Mouse (Mus musculus) forebrain, embryonic 13.5 days (tissue): ENCODE measurements around the gene Nenf. TPM values are rescaled to one million over a fixed set of nuclear protein-coding genes. Genes with fewer than 3 reads are reported as not detected.

ENCODE experiments used
- ATAC-seq: fragments of 200-750 bp; cut with Nextera tagmentation; 2 replicates; pipeline ENCODE4 v1.8.0; 2017
- H3K27ac ChIP-seq: fragments of 300-500 bp; sonication (generic); 2 replicates; pipeline ENCODE4 v1.5.1; 2015; ENCODE audit warnings: inconsistent platforms, mild to moderate bottlenecking, moderate library complexity
- H3K27me3 ChIP-seq: fragments of 300-500 bp; sonication (generic); 2 replicates; pipeline ENCODE4 v1.6.1; 2015; ENCODE audit warnings: mild to moderate bottlenecking, inconsistent platforms
- H3K36me3 ChIP-seq: fragments of 300-500 bp; sonication (generic); 2 replicates; pipeline ENCODE4 v1.6.1; 2015; ENCODE audit warnings: mild to moderate bottlenecking, inconsistent platforms; ENCODE audit not compliant: poor library complexity, severe bottlenecking
- H3K4me1 ChIP-seq: fragments of 300-500 bp; sonication (generic); 2 replicates; pipeline ENCODE4 v1.6.1; 2015; ENCODE audit warnings: inconsistent platforms
- H3K4me2 ChIP-seq: fragments of 300-500 bp; sonication (generic); 2 replicates; pipeline ENCODE4 v1.6.1; 2015; ENCODE audit warnings: inconsistent platforms, mild to moderate bottlenecking, moderate library complexity
- H3K4me3 ChIP-seq: fragments of 300-500 bp; sonication (generic); 2 replicates; pipeline ENCODE4 v1.5.1; 2015; ENCODE audit warnings: mild to moderate bottlenecking, inconsistent platforms
- H3K9ac ChIP-seq: fragments of 300-500 bp; sonication (generic); 2 replicates; pipeline ENCODE4 v1.6.1; 2015; ENCODE audit warnings: mild to moderate bottlenecking, inconsistent platforms
- H3K9me3 ChIP-seq: fragments of 300-500 bp; sonication (generic); replicated peaks from 2 replicates; pipeline ENCODE4 v1.6.1; 2016; ENCODE audit warnings: inconsistent platforms
- WGBS: fragments of 180-500 bp; shearing (Covaris S2); methylation state at CpG from one replicate; pipeline ENCODE4 v1.1.7; 2015; 5-methylcytosine and 5-hydroxymethylcytosine counted together
- polyA plus RNA-seq: library from polyadenylated mRNA; unstranded; fragments of >200 nt; fragmentation: Nextera tagmentation; extraction: Ambion mirVana; gene quantifications from 2 replicates; pipeline ENCODE4 v1.2.1, GENCODE M21; 2015

Nenf gene
- polyA plus RNA-seq, 1 experiment from 2014 or later: 69.3 TPM

GRCm38 (mm10) chr1:191313926-191314325 is 4.1 kb downstream of the Nenf start:
- H3K9ac ChIP-seq: no peak overlapping the region
- no peak overlapping the region for H3K4me3 ChIP-seq
- no peaks in the 10 kb centered on the region for H3K36me3 ChIP-seq
- no peak overlapping the region for H3K27ac ChIP-seq
- no peak overlapping the region for H3K4me2 ChIP-seq
- peaks cover 12% of the 10 kb centered on the region for H3K4me1 ChIP-seq
- no peak for ATAC-seq
- 82% methylated on average over 4 of the region's 4 CpGs for WGBS
- H3K27me3 ChIP-seq: 0 out of 2 replicates have a peak, but pooled peaks cover 3% of the 10 kb centered on the region
- no peaks in the 10 kb centered on the region for H3K9me3 ChIP-seq

- Histone ChIP-seq H3K9ac (no peak overlapping the region), H3K4me1 (peaks cover 12% of the 10 kb centered on the region), H3K9me3 (no peaks in the 10 kb centered on the region), H3K4me3 (no peak overlapping the region), H3K4me2 (peak overlapping the region; percentile 63), H3K27me3 (0 out of 2 replicates have a peak, but pooled peaks cover 3% of the 10 kb centered on the region), H3K27ac (no peak overlapping the region), H3K36me3 (peaks cover 2% of the 10 kb centered on the region; the same call in 1 of the 2 replicates)
- no peak for ATAC-seq
- whole genome bisulfite sequencing: 75% methylated on average over 6 of the region's 6 CpGs
These were observed 4.8 kb downstream of the Nenf start for GRCm38 (mm10) chr1:191313158-191313557.

- Histone ChIP-seq H3K9me3 (no peaks in the 10 kb centered on the region), H3K27me3 (0 out of 2 replicates have a peak, but pooled peaks cover 3% of the 10 kb centered on the region), H3K4me3 (peak overlapping the region; percentile 49), H3K36me3 (peaks cover 6% of the 10 kb centered on the region; the same call in 1 of the 2 replicates), H3K9ac (peak overlapping the region; percentile 62), H3K4me2 (peak overlapping the region; percentile 63), H3K27ac (no peak overlapping the region), H3K4me1 (peaks cover 9% of the 10 kb centered on the region)
- peak; percentile 89 for ATAC-seq
- under 1% methylated on average over 14 of the region's 14 CpGs for WGBS
These were observed 5.5 kb downstream of the Nenf start for GRCm38 (mm10) chr1:191312513-191312941.

- Histone ChIP-seq H3K27ac (no peak overlapping the region), H3K4me2 (no peak overlapping the region), H3K9ac (no peak overlapping the region), H3K36me3 (peaks cover 9% of the 10 kb centered on the region; the same call in 1 of the 2 replicates), H3K27me3 (0 out of 2 replicates have a peak, but pooled peaks cover 3% of the 10 kb centered on the region), H3K9me3 (no peaks in the 10 kb centered on the region), H3K4me1 (0 out of 2 replicates have a peak, but pooled peaks cover 3% of the 10 kb centered on the region), H3K4me3 (no peak overlapping the region)
- no peak for ATAC-seq
- WGBS: 81% methylated on average over 4 of the region's 4 CpGs
These were observed 6.6 kb downstream of the Nenf start for GRCm38 (mm10) chr1:191311296-191311898.

GRCm38 (mm10) chr1:191307766-191308455 is 10.1 kb downstream of the Nenf start:
- 0 out of 2 replicates have a peak, but pooled peaks cover 3% of the 10 kb centered on the region for H3K4me1 ChIP-seq
- ATAC-seq: no peak
- 83% methylated on average over 9 of the region's 9 CpGs for WGBS
- H3K9me3 ChIP-seq: no peaks in the 10 kb centered on the region
- H3K27me3 ChIP-seq: no peaks in the 10 kb centered on the region
- no peak overlapping the region for H3K4me3 ChIP-seq
- H3K9ac ChIP-seq: no peak overlapping the region
- H3K4me2 ChIP-seq: no peak overlapping the region
- peaks cover 11% of the 10 kb centered on the region; the same call in 1 of the 2 replicates for H3K36me3 ChIP-seq
- no peak overlapping the region for H3K27ac ChIP-seq

- 87% methylated on average over 9 of the region's 9 CpGs for WGBS
- no peak overlapping the region for H3K27ac ChIP-seq
- no peaks in the 10 kb centered on the region for H3K4me1 ChIP-seq
- no peak overlapping the region for H3K9ac ChIP-seq
- H3K9me3 ChIP-seq: no peaks in the 10 kb centered on the region
- no peak for ATAC-seq
- no peak overlapping the region for H3K4me2 ChIP-seq
- H3K4me3 ChIP-seq: no peak overlapping the region
- peaks cover 11% of the 10 kb centered on the region; the same call in 1 of the 2 replicates for H3K36me3 ChIP-seq
- H3K27me3 ChIP-seq: no peaks in the 10 kb centered on the region
These were observed 11.7 kb downstream of the Nenf start for GRCm38 (mm10) chr1:191306316-191306715.

- H3K4me2 ChIP-seq: no peak overlapping the region
- no peak overlapping the region for H3K9ac ChIP-seq
- peaks cover 11% of the 10 kb centered on the region; the same call in 1 of the 2 replicates for H3K36me3 ChIP-seq
- WGBS: 72% methylated on average over 7 of the region's 7 CpGs
- H3K27ac ChIP-seq: no peak overlapping the region
- no peaks in the 10 kb centered on the region for H3K9me3 ChIP-seq
- no peaks in the 10 kb centered on the region for H3K4me1 ChIP-seq
- H3K4me3 ChIP-seq: no peak overlapping the region
- H3K27me3 ChIP-seq: no peaks in the 10 kb centered on the region
- ATAC-seq: no peak
These were observed 12.4 kb downstream of the Nenf start for GRCm38 (mm10) chr1:191305610-191306009.

GRCm38 (mm10) chr1:191304216-191304615 is 13.8 kb downstream of the Nenf start:
- Histone ChIP-seq H3K27me3 (no peaks in the 10 kb centered on the region), H3K9me3 (no peaks in the 10 kb centered on the region), H3K27ac (no peak overlapping the region), H3K4me3 (no peak overlapping the region), H3K4me1 (no peaks in the 10 kb centered on the region), H3K4me2 (no peak overlapping the region), H3K36me3 (peaks cover 11% of the 10 kb centered on the region; the same call in 1 of the 2 replicates), H3K9ac (no peak overlapping the region)
- no peak for ATAC-seq
- 79% methylated on average over 6 of the region's 6 CpGs for WGBS

GRCm38 (mm10) chr1:191303736-191304135 is 14.3 kb downstream of the Nenf start:
- H3K27me3 ChIP-seq: no peaks in the 10 kb centered on the region
- H3K4me3 ChIP-seq: no peak overlapping the region
- H3K9me3 ChIP-seq: no peaks in the 10 kb centered on the region
- no peak overlapping the region for H3K4me2 ChIP-seq
- peaks cover 11% of the 10 kb centered on the region; the same call in 1 of the 2 replicates for H3K36me3 ChIP-seq
- no peaks in the 10 kb centered on the region for H3K4me1 ChIP-seq
- H3K9ac ChIP-seq: no peak overlapping the region
- 69% methylated on average over 3 of the region's 3 CpGs for WGBS
- no peak for ATAC-seq
- no peak overlapping the region for H3K27ac ChIP-seq

- Histone ChIP-seq H3K9me3 (no peaks in the 10 kb centered on the region), H3K27me3 (no peaks in the 10 kb centered on the region), H3K4me2 (no peak overlapping the region), H3K9ac (no peak overlapping the region), H3K4me3 (no peak overlapping the region), H3K4me1 (no peaks in the 10 kb centered on the region), H3K27ac (no peak overlapping the region), H3K36me3 (0 out of 2 replicates have a peak, but pooled peaks cover 5% of the 10 kb centered on the region)
- WGBS: 41% methylated on average over 4 of the region's 4 CpGs
- ATAC-seq: no peak
These were observed 16.1 kb downstream of the Nenf start for GRCm38 (mm10) chr1:191301903-191302302.

- H3K36me3 ChIP-seq: no peaks in the 10 kb centered on the region
- no peak overlapping the region for H3K4me3 ChIP-seq
- H3K27ac ChIP-seq: no peak overlapping the region
- H3K4me2 ChIP-seq: no peak overlapping the region
- H3K27me3 ChIP-seq: no peaks in the 10 kb centered on the region
- 59% methylated on average over 11 of the region's 11 CpGs for WGBS
- H3K9ac ChIP-seq: no peak overlapping the region
- H3K9me3 ChIP-seq: no peaks in the 10 kb centered on the region
- no peak for ATAC-seq
- H3K4me1 ChIP-seq: no peaks in the 10 kb centered on the region
These were observed 18.6 kb downstream of the Nenf start for GRCm38 (mm10) chr1:191299215-191299942.

GRCm38 (mm10) chr1:191298304-191298703 is 19.7 kb downstream of the Nenf start:
- Histone ChIP-seq H3K4me2 (no peak overlapping the region), H3K9ac (no peak overlapping the region), H3K36me3 (no peaks in the 10 kb centered on the region), H3K4me1 (no peaks in the 10 kb centered on the region), H3K4me3 (no peak overlapping the region), H3K9me3 (no peaks in the 10 kb centered on the region), H3K27ac (no peak overlapping the region), H3K27me3 (no peaks in the 10 kb centered on the region)
- no peak for ATAC-seq
- 90% methylated on average over 4 of the region's 4 CpGs for WGBS
